Mouse (Mus musculus) cerebellum, adult 2 months (tissue): ENCODE data around the gene Ppm1d.

Source experiments
- CTCF ChIP-seq: fragments of 200-500 bp; IDR thresholded peaks from 2 replicates; pipeline ENCODE4 v1.5.1; 2011; ENCODE audit warnings: low read depth, mild to moderate bottlenecking, control low read depth, low read length, moderate library complexity, borderline replicate concordance; ENCODE audit not compliant: insufficient read depth
- POLR2A ChIP-seq: fragments of 200-500 bp; IDR thresholded peaks from 2 replicates; pipeline ENCODE4 v1.6.1; 2011; ENCODE audit warnings: low read length, control low read depth, borderline replicate concordance; ENCODE audit not compliant: insufficient read depth

- TF ChIP-seq CTCF = no peak
- TF ChIP-seq POLR2A = no peak
These were observed 43.7 kb upstream of the Ppm1d start for GRCm38 (mm10) chr11:85267393-85267792.
